Mouse (Mus musculus): Measurements from ENCODE around the gene 4930518I15Rik. TPM values are rescaled to one million over a fixed set of nuclear protein-coding genes. Genes with fewer than 3 reads are reported as not detected.

The 4930518I15Rik gene
- total and polyA plus RNA-seq, 3 experiments, result 0.23 to 0.60 TPM; not detected in 1

DNA sequence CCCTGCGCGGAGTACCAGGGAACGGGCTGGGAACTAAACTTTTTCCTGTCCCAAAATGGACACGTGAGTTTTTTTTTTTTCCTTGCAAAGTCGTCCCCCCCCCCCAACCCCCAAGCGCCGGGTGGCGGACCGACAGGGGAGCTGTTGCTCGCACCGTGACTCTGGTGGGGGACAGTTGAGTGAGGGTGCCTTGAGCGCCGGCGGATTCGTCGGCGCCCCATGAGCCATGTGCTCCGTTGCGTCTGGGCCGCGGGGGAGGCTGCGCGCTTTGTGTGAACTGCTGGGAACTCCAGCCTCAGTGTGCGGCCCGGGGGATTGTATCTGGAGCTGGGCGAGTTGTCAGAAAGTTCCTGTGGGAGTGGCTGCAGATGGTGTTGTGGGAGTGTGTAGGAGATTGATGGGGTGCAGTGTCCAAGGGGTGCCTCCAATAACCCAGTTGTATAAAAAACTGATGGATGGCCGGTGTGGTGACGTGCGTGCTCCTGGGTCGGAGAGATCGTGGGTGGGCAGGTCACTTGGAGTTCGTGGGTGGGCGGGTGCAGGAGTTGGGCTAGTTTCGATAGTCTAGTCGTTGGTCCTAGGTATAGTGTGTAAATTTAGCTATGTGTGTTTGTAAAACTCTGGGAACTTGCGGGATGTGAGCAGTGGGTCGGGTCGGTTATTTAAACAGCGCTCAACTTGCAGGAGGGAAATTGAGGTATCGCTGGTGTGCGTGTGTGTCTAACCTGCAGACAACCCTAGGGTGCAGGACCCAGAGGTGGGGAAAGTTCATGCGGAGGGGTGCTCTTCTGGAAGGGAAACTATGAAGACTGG is 16.5 kb downstream of the 4930518I15Rik start (continued):
- TF ChIP-seq MYB (IDR thresholded peaks at IDR 0.05; ENCODE audit: low read depth, low read length) (no peak), BHLHE40 (IDR thresholded peaks at IDR 0.05; ENCODE audit: borderline replicate concordance, low read depth, low read length) (no peak), CHD1 (IDR thresholded peaks at IDR 0.05; ENCODE audit: low read depth, low read length) (peak; percentile 20; the same call in 1 of the 2 replicates), MAFK (IDR thresholded peaks at IDR 0.05; ENCODE audit: borderline replicate concordance, low read depth, low read length) (no peak), POLR2AphosphoS2 (IDR thresholded peaks at IDR 0.05; ENCODE audit: low read length) (no peak), MAX (IDR thresholded peaks at IDR 0.05; ENCODE audit: low read length) (peak; percentile 78), RAD21 (IDR thresholded peaks at IDR 0.05; ENCODE audit: low read depth, low read length) (no peak), ZC3H11A (IDR thresholded peaks at IDR 0.05; ENCODE audit: low read depth, low read length) (no peak), MEF2A (IDR thresholded peaks at IDR 0.05; ENCODE audit: extremely low read depth, insufficient replicate concordance, low read depth, low read length, poor library complexity, severe bottlenecking) (no peak), GABPA (IDR thresholded peaks at IDR 0.05; ENCODE audit: low read depth, low read length) (no peak), POLR2A (IDR thresholded peaks at IDR 0.05; ENCODE audit: control insufficient read depth in 1 of 2, insufficient read depth in 1 of 2, low read depth in 1 of 2, low read length in 2 of 2, poor library complexity in 1 of 2) (peak in 1 of 2 experiments; percentile 14; a peak in 1 of 4 replicates), ETS1 (IDR thresholded peaks at IDR 0.05; ENCODE audit: low read depth, low read length) (no peak), ELF1 (IDR thresholded peaks at IDR 0.05; ENCODE audit: low read depth, low read length) (no peak), UBTF (IDR thresholded peaks at IDR 0.05; ENCODE audit: borderline replicate concordance, insufficient read depth, low read depth, low read length) (no peak), KAT2A (conservative IDR thresholded peaks at IDR 0.05; ENCODE audit: low read depth, low read length) (no peak), JUND (IDR thresholded peaks at IDR 0.05; ENCODE audit: low read depth, low read length) (no peak), ZKSCAN1 (IDR thresholded peaks at IDR 0.05; ENCODE audit: low read depth, low read length) (no peak), GATA1 (IDR thresholded peaks at IDR 0.05; ENCODE audit: low read depth, low read length) (no peak)

DNA sequence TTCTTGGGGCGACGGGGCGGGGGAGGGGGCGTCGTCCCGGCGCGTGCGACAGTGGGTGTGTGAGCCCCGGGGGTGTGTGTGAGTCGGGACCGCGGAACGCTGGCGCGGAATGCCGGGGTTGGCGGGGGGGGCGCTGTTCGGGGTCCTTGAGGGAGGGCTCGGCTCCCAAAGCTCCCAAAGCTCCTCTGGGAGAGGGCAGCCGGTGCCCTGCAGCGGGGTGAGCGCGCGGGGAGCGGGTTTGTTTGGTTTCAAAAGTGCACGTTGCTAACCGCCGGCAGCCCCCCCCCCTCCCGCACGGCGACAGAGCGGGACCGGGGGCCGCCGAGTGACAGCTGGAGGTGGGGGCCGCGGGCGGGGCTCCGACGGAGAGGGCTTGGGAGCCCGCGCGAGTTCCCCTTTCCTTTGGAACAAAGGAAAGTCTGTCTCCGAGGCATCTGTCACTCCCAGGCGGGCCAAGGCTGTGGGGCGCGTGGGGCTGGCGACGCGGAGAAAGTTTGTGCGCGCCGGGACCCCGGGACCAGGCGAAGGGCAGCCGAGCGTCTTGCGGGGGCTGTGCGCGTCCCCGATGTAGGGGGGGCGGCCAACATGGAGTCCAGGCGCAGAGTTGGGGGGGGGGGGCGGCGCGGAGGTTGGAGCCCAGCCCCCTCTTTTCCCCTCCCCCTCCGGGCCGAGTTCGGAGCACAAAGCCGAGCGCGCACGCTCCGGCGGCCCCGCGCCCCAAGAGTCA is 17.3 kb downstream of the 4930518I15Rik start:
- Histone ChIP-seq H3K27me3 (ENCODE audit: control insufficient read depth in 1 of 2, insufficient read depth in 2 of 2, low read length in 2 of 2) (no peaks in the 10 kb centered on the region), H3K36me3 (ENCODE audit: control insufficient read depth in 1 of 2, insufficient read depth in 2 of 2, low read length in 2 of 2) (peaks cover 4 to 7% of the 10 kb centered on the region in 2 experiments), H3K79me2 (ENCODE audit: control insufficient read depth, insufficient read depth, low read length, poor library complexity) (peaks cover 40% of the 10 kb centered on the region), H3K4me1 (ENCODE audit: control insufficient read depth in 1 of 2, insufficient read depth in 2 of 2, low read length in 2 of 2) (peaks cover 3 to 10% of the 10 kb centered on the region in 2 experiments; a peak in 3 of 4 replicates), H3K9ac (ENCODE audit: control insufficient read depth, low read depth, low read length, poor library complexity, severe bottlenecking) (peak overlapping the region; percentile 97), H3K9me3 (replicated peaks; ENCODE audit: insufficient read depth, low read length) (no peaks in the 10 kb centered on the region), H3K4me3 (ENCODE audit: control insufficient read depth in 1 of 2, insufficient read depth in 1 of 2, low read depth in 2 of 2, low read length in 2 of 2) (peak overlapping the region; percentile 63 to 65), H3K27ac (ENCODE audit: control insufficient read depth, low read depth, low read length) (peak overlapping the region; percentile 77)
- peak; percentile 83 for DNase-seq (ENCODE audit: low read depth, low spot score)
- TF ChIP-seq CHD2 (IDR thresholded peaks at IDR 0.05; ENCODE audit: low read length), result peak; percentile 57; the same call in 1 of the 2 replicates
- peak; percentile 24; the same call in 1 of the 2 replicates for TF ChIP-seq SIN3A (IDR thresholded peaks at IDR 0.05; ENCODE audit: low read length)
- 0 out of 2 replicates have a peak, but pooled peaks have one; percentile 25 for TF ChIP-seq CHD1 (IDR thresholded peaks at IDR 0.05; ENCODE audit: low read depth, low read length)
- peak; percentile 17 for TF ChIP-seq NELFE (IDR thresholded peaks at IDR 0.05; ENCODE audit: low read depth, low read length)
- TF ChIP-seq TBP (IDR thresholded peaks at IDR 0.05; ENCODE audit: low read depth, low read length), result no peak
- peak; percentile 58; the same call in 1 of the 2 replicates for TF ChIP-seq MXI1 (IDR thresholded peaks at IDR 0.05; ENCODE audit: low read depth, low read length)
- no peak for TF ChIP-seq SMC3 (IDR thresholded peaks at IDR 0.05; ENCODE audit: low read depth, low read length)
- TF ChIP-seq MAZ (IDR thresholded peaks at IDR 0.05; ENCODE audit: low read depth, low read length), result peak; percentile 93
- peak; percentile 62 for TF ChIP-seq ETS1 (IDR thresholded peaks at IDR 0.05; ENCODE audit: low read depth, low read length)
- TF ChIP-seq USF2 (IDR thresholded peaks at IDR 0.05; ENCODE audit: borderline replicate concordance in 1 of 2, insufficient read depth in 1 of 2, low read depth in 1 of 2, low read length in 2 of 2), result no peak
- no peak for TF ChIP-seq UBTF (IDR thresholded peaks at IDR 0.05; ENCODE audit: borderline replicate concordance, insufficient read depth, low read depth, low read length)
- 0 out of 2 replicates have a peak, but pooled peaks have one; percentile 40 for TF ChIP-seq NRF1 (IDR thresholded peaks at IDR 0.05; ENCODE audit: insufficient read depth, low read depth, low read length, poor library complexity, severe bottlenecking)
- no peak for TF ChIP-seq ZNF384 (IDR thresholded peaks at IDR 0.05; ENCODE audit: low read depth, low read length)
- no peak for TF ChIP-seq MAX (IDR thresholded peaks at IDR 0.05; ENCODE audit: low read length)
- 0 out of 2 replicates have a peak, but pooled peaks have one; percentile 12 for TF ChIP-seq HCFC1 (IDR thresholded peaks at IDR 0.05; ENCODE audit: low read depth, low read length)
- TF ChIP-seq TCF12 (IDR thresholded peaks at IDR 0.05; ENCODE audit: low read depth, low read length), result 0 out of 2 replicates have a peak, but pooled peaks have one; percentile 14

All from MEL (cell line).